9 mouse cellular contexts compared by ENCODE assay signal in the genomic region with DNA sequence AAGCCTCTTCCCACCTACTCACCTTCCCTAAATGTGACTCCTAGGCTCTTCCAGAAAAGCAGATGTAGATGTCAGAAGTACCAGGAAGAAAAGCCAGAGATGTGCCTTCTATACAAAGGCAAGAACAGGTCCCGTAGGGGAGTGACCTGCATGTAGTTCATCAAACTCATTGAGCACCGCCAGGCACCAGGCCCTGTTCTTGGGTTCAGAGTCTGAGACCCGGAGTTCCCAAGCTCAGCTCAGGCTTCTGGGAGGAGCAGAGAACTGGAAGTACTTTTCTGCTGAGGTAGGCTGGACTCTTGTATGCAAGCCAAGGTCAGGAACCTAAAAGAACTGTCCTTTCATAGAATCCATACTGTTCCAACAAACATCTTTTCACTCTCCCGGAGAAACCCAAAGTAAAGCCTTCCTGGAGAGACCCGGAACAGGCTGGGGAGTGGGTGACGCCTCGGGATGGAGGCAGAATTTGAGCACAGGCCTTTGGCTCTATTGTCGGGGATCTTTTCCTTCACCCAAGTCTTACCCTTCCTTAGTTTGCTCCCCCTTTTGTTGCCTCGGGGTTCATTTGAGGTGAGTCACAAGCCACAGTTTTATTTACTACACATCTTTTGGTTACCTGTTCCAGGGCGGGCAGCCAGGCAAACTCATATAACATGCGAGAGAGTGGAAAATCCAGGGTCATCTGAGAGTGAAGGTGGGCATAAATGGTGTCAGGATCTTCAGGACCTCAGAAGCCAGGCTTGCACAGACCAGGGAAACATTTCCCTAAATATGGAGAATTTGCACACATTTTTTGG. TPM values are rescaled to one million over a fixed set of nuclear protein-coding genes. Genes with fewer than 3 reads are reported as not detected.
DNase-seq lines count a peak whose midpoint lies in the region; ATAC-seq and TF ChIP-seq lines count a peak whose summit lies in the region.
"Had no signal": no experiment of that assay in that cellular context is flagged by ENCODE, and none has a peak within 500 bp of the region (broad histone marks: within the 10 kb centered on the region; RNA-seq: fewer than 3 reads in every experiment).

No protein-coding gene starts in this region.

- H3K9me3 ChIP-seq in heart, embryonic 12.5 days (replicated peaks), result no peaks in the 10 kb centered on the region
- no peaks in the 10 kb centered on the region for H3K9me3 ChIP-seq in neural tube, embryonic 15.5 days (replicated peaks)
- H3K9me3 ChIP-seq: megakaryocyte, embryonic 14.5 days had no signal

- H3K9ac ChIP-seq in heart, embryonic 12.5 days, result no peak overlapping the region
- peak overlapping the region; percentile 68; the same call in 1 of the 2 replicates for H3K9ac ChIP-seq in neural tube, embryonic 15.5 days (replicated peaks)

- DNase-seq in layer of hippocampus, adult 11-12 months (ENCODE audit: low spot score), result peak; percentile 34
- DNase-seq in layer of hippocampus, postnatal 36 days, result no peak
- DNase-seq in kidney, postnatal 14 days, result peak; percentile 81
- DNase-seq in layer of hippocampus, adult 9-10 months (ENCODE audit: low spot score), result no peak
- no peak for DNase-seq in frontal cortex, postnatal 36 days (ENCODE audit: low spot score in 2 of 2)

- H3K27ac ChIP-seq in bone marrow macrophage, adult 2 months (ENCODE audit: insufficient read depth, low read depth, low read length), result peak overlapping the region; percentile 66
- peak overlapping the region; percentile 21; the same call in 1 of the 2 replicates for H3K27ac ChIP-seq in heart, embryonic 12.5 days (ENCODE audit: poor library complexity, severe bottlenecking)
- H3K27ac ChIP-seq in neural tube, embryonic 15.5 days (replicated peaks), result peak overlapping the region; percentile 85; the same call in 1 of the 2 replicates

- TF ChIP-seq POLR2A in bone marrow macrophage, adult 2 months (IDR thresholded peaks at IDR 0.05; ENCODE audit: borderline replicate concordance, low read depth, low read length), result no peak

- peak overlapping the region; percentile 85 for H3K4me2 ChIP-seq in heart, embryonic 12.5 days
- peak overlapping the region; percentile 90 for H3K4me2 ChIP-seq in neural tube, embryonic 15.5 days

- ATAC-seq in heart, embryonic 12.5 days (ENCODE audit: insufficient number of reproducible peaks, low FRiP score), result no peak
- 0 out of 2 replicates have a peak, but pooled peaks have one; percentile 11 for ATAC-seq in neural tube, embryonic 15.5 days (ENCODE audit: low FRiP score)

- no peak for TF ChIP-seq CTCF in bone marrow macrophage, adult 2 months (IDR thresholded peaks at IDR 0.05; ENCODE audit: low read depth, low read length)

- no peaks in the 10 kb centered on the region for H3K27me3 ChIP-seq in heart, embryonic 12.5 days (replicated peaks)
- H3K27me3 ChIP-seq in neural tube, embryonic 15.5 days (replicated peaks), result no peaks in the 10 kb centered on the region
- H3K27me3 ChIP-seq: megakaryocyte, embryonic 14.5 days had no signal

- no peak overlapping the region for H3K4me3 ChIP-seq in bone marrow macrophage, adult 2 months (ENCODE audit: insufficient read depth, low read length)
- no peak overlapping the region for H3K4me3 ChIP-seq in heart, embryonic 12.5 days
- H3K4me3 ChIP-seq in neural tube, embryonic 15.5 days (replicated peaks), result peak overlapping the region; percentile 79

- H3K36me3 ChIP-seq in heart, embryonic 12.5 days, result peaks cover 4% of the 10 kb centered on the region; the same call in 1 of the 2 replicates
- H3K36me3 ChIP-seq in neural tube, embryonic 15.5 days, result no peaks in the 10 kb centered on the region

- WGBS in heart, embryonic 12.5 days, result 78% methylated on average over 11 of the region's 11 CpGs
- WGBS in neural tube, embryonic 15.5 days, result 78% methylated on average over 11 of the region's 11 CpGs

- H3K4me1 ChIP-seq in bone marrow macrophage, adult 2 months (ENCODE audit: control insufficient read depth, insufficient read depth, low read length), result peaks cover 33% of the 10 kb centered on the region
- H3K4me1 ChIP-seq in heart, embryonic 12.5 days (replicated peaks), result peaks cover 63% of the 10 kb centered on the region
- peaks cover 28% of the 10 kb centered on the region for H3K4me1 ChIP-seq in neural tube, embryonic 15.5 days

RNA-seq across cellular contexts. Expression of a gene that starts 0.9 kb away (rescaled TPM):
- 100 to 1,000 TPM; 100 to 106 TPM for total RNA-seq in layer of hippocampus, postnatal 36 days (2021)
- polyA plus RNA-seq in bone marrow macrophage, adult 2 months (2012; ENCODE audit: insufficient read depth, insufficient read length, missing spikeins), result 32.3 and 34.0 TPM in 2 replicates
- polyA plus RNA-seq in heart, embryonic 12.5 days (2016; fragmentation: Nextera tagmentation; extraction: Ambion mirVana), result 35.1 and 37.2 TPM in 2 replicates
- polyA plus RNA-seq in neural tube, embryonic 15.5 days (2015; fragmentation: Nextera tagmentation; extraction: Ambion mirVana), result 26.6 and 29.1 TPM in 2 replicates

RNA-seq across cellular contexts. Expression of a gene that starts 51.7 kb away (rescaled TPM):
- total RNA-seq in layer of hippocampus, postnatal 36 days (2021), result 10 to 100 TPM; 23.2 to 24.4 TPM
- 16.8 and 16.9 TPM in 2 replicates for polyA plus RNA-seq in bone marrow macrophage, adult 2 months (2012; ENCODE audit: insufficient read depth, insufficient read length, missing spikeins)
- 21.0 and 21.3 TPM in 2 replicates for polyA plus RNA-seq in heart, embryonic 12.5 days (2016; fragmentation: Nextera tagmentation; extraction: Ambion mirVana)
- 26.3 and 30.0 TPM in 2 replicates for polyA plus RNA-seq in neural tube, embryonic 15.5 days (2015; fragmentation: Nextera tagmentation; extraction: Ambion mirVana)

Comparison
In these comparisons a context has a peak if more than half of its experiments do, and no peak if none do; other contexts are left out.
1. DNase-seq: peak in layer of hippocampus, adult 11-12 months (single experiment) and kidney, postnatal 14 days (single experiment); none in layer of hippocampus, postnatal 36 days (0 of 2), layer of hippocampus, adult 9-10 months (single experiment) and frontal cortex, postnatal 36 days (0 of 2).
2. H3K27ac ChIP-seq: peak in every context shown above with its lines; median percentile 85 in neural tube, embryonic 15.5 days; 66 in bone marrow macrophage, adult 2 months; 21 in heart, embryonic 12.5 days.